Mouse (Mus musculus) myocyte (in vitro differentiated cells): ENCODE measurements around the gene Plek. TPM values are rescaled to one million over a fixed set of nuclear protein-coding genes. Genes with fewer than 3 reads are reported as not detected.
A peak's percentile ranks its signal among the peaks of the same experiment; 100 is the strongest.

Source experiments
- H3K27me3 ChIP-seq: one replicate; pipeline ENCODE4 v1.6.1; 2011; ENCODE audit not compliant: control insufficient read depth, insufficient read depth, insufficient read length
- H3K36me3 ChIP-seq: one replicate; pipeline ENCODE4 v1.6.1; 2011; ENCODE audit not compliant: control insufficient read depth, insufficient read depth
- H3K4me2 ChIP-seq: one replicate; pipeline ENCODE4 v1.6.1; 2011; ENCODE audit warnings: low read depth, control low read depth
- H3K4me3 ChIP-seq: one replicate; pipeline ENCODE4 v1.5.1; 2011; ENCODE audit warnings: mild to moderate bottlenecking, control low read depth, moderate library complexity
- H3K79me2 ChIP-seq: one replicate; pipeline ENCODE4 v1.6.1; 2011; ENCODE audit not compliant: control insufficient read depth, insufficient read depth
- H3ac ChIP-seq: one replicate; pipeline ENCODE4 v1.6.1; 2011; ENCODE audit not compliant: control insufficient read depth, insufficient read length
- CEBPB ChIP-seq: IDR thresholded peaks from 2 replicates; pipeline ENCODE4 v1.6.1; 2011; ENCODE audit warnings: mild to moderate bottlenecking, moderate library complexity; ENCODE audit not compliant: poor library complexity, insufficient read depth, severe bottlenecking
- E2F4 ChIP-seq: IDR thresholded peaks from one replicate; pipeline ENCODE4 v1.6.1; 2011; ENCODE audit warnings: mild to moderate bottlenecking, control low read depth, moderate library complexity; ENCODE audit not compliant: insufficient read depth
- MAX ChIP-seq: IDR thresholded peaks from one replicate; pipeline ENCODE4 v1.6.1; 2011; ENCODE audit warnings: low read depth, mild to moderate bottlenecking, control low read depth
- MYOD1 ChIP-seq, 3 experiments: IDR thresholded peaks; one replicate each; pipeline ENCODE4 v1.6.1; 2011; ENCODE audit warnings: control low read depth in 2 of 3, low read depth in 2 of 3, mild to moderate bottlenecking in 2 of 3, moderate library complexity in 1 of 3; ENCODE audit not compliant: insufficient read length in 2 of 3, control insufficient read depth in 1 of 3
- MYOG ChIP-seq, 3 experiments: IDR thresholded peaks; one replicate each; pipeline ENCODE4 v1.6.1; 2011; ENCODE audit warnings: control low read depth in 2 of 3, low read depth in 2 of 3, mild to moderate bottlenecking in 2 of 3; ENCODE audit not compliant: insufficient read length in 2 of 3, control insufficient read depth in 1 of 3, insufficient read depth in 1 of 3
- POLR2A ChIP-seq: IDR thresholded peaks from one replicate; pipeline ENCODE4 v1.6.1; 2011; ENCODE audit warnings: low read depth, mild to moderate bottlenecking, control low read depth, moderate library complexity; ENCODE audit not compliant: insufficient read length
- POLR2AphosphoS2 ChIP-seq: IDR thresholded peaks from one replicate; pipeline ENCODE4 v1.6.1; 2011; ENCODE audit warnings: low read depth, control low read depth; ENCODE audit not compliant: insufficient read length
- REST ChIP-seq: IDR thresholded peaks from one replicate; pipeline ENCODE4 v1.6.1; 2011; ENCODE audit warnings: mild to moderate bottlenecking, control low read depth, moderate library complexity; ENCODE audit not compliant: insufficient read depth, insufficient read length
- SRF ChIP-seq: IDR thresholded peaks from one replicate; pipeline ENCODE4 v1.6.1; 2011; ENCODE audit warnings: low read depth; ENCODE audit not compliant: control insufficient read depth, insufficient read length
- TCF12 ChIP-seq: IDR thresholded peaks from one replicate; pipeline ENCODE4 v1.6.1; 2011; ENCODE audit warnings: mild to moderate bottlenecking, control low read depth; ENCODE audit not compliant: poor library complexity, insufficient read depth, severe bottlenecking
- TCF3 ChIP-seq: IDR thresholded peaks from one replicate; pipeline ENCODE4 v1.6.1; 2011; ENCODE audit warnings: low read depth, control low read depth; ENCODE audit not compliant: insufficient read length
- USF1 ChIP-seq: IDR thresholded peaks from one replicate; pipeline ENCODE4 v1.6.1; 2011; ENCODE audit warnings: low read depth, mild to moderate bottlenecking, control low read depth, moderate library complexity
- polyA plus RNA-seq: library from polyadenylated mRNA; unstranded; fragments of >200 nt; fragmentation: generic; extraction: Trizol; gene quantifications from one replicate; pipeline ENCODE4 v1.2.1, GENCODE M21; 2012; ENCODE audit warnings: missing spikeins

The Plek gene
- polyA plus RNA-seq, 1 experiment = 0.96 TPM

- Histone ChIP-seq H3ac (peak overlapping the region; percentile 74), H3K27me3 (no peaks in the 10 kb centered on the region), H3K4me3 (peak overlapping the region; percentile 54), H3K79me2 (no peaks in the 10 kb centered on the region), H3K4me2 (peak overlapping the region; percentile 66), H3K36me3 (no peaks in the 10 kb centered on the region)
- TF ChIP-seq USF1 (no peak), REST (no peak), E2F4 (no peak), MAX (no peak), MYOD1 (IDR thresholded peaks at IDR 0.05; ENCODE audit: control insufficient read depth in 1 of 3, insufficient read length in 2 of 3, low read depth in 2 of 3) (no peak), CEBPB (no peak), POLR2AphosphoS2 (no peak), SRF (no peak), MYOG (IDR thresholded peaks at IDR 0.05; ENCODE audit: control insufficient read depth in 1 of 3, insufficient read depth in 1 of 3, insufficient read length in 2 of 3, low read depth in 2 of 3) (no peak), TCF12 (no peak), POLR2A (no peak), TCF3 (no peak)
Observed at GRCm38 (mm10) chr11:16951761-16952010, 100.5 kb downstream of the Plek start.

GRCm38 (mm10) chr11:16950976-16951760 is 101.0 kb downstream of the Plek start, which contains the start of gene Fbxo48:
Fbxo48 (plus strand) TSS chr11:16951375.
- TF ChIP-seq MYOD1 (IDR thresholded peaks at IDR 0.05; ENCODE audit: control insufficient read depth in 1 of 3, insufficient read length in 2 of 3, low read depth in 2 of 3) = no peak
- peak; percentile 90 for TF ChIP-seq E2F4
- TF ChIP-seq SRF = peak; percentile 55
- TF ChIP-seq POLR2A = peak; percentile 90
- TF ChIP-seq CEBPB = 0 out of 2 replicates have a peak, but pooled peaks have one; percentile 16
- TF ChIP-seq POLR2AphosphoS2 = peak; percentile 90
- H3ac ChIP-seq = peak within 1 kb of the TSS; percentile 74
- H3K36me3 ChIP-seq = no peaks in the 10 kb centered on the region
- no peaks in the 10 kb centered on the region for H3K27me3 ChIP-seq
- no peaks in the 10 kb centered on the region for H3K79me2 ChIP-seq
- H3K4me3 ChIP-seq = peak within 1 kb of the TSS; percentile 54
- peak within 1 kb of the TSS; percentile 73 for H3K4me2 ChIP-seq

DNA sequence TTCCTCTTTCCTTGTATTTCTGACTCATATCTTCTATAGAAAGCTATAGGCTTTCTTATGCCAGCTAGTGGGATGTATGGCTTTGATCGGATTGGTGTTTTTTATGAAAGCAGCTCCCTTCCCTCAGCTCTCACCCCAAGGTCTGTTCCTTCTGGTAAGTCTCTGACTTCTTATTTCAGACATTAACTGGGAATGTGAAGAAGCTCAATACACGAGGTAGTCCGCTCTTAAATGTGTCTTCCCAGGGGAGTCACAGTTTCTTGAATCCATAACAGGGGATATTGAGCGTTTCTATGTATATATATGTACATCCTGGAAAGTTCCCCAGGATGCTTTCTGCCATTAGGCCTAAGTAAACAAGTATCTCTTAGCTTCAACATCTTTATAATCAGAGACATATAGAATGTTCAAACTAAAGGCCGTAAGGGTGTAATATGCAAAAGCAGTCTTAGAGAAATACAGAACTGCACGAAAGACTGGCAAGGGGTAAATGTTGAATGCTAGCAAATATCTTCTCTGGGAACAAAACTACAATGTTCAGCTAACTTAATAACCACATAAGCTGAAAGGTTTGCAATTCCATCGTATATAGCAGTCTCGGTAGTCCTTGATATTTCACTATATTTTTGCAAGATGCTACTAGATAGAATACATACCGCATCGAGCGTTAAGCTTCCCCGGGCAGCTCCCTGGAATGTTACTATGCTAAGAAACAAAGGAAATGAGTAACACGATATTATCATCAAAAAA is 101.8 kb downstream of the Plek start:
- Histone ChIP-seq H3K4me3 (peak overlapping the region; percentile 54), H3K36me3 (no peaks in the 10 kb centered on the region), H3K4me2 (peak overlapping the region; percentile 73), H3ac (peak overlapping the region; percentile 74), H3K27me3 (no peaks in the 10 kb centered on the region), H3K79me2 (no peaks in the 10 kb centered on the region)
- TF ChIP-seq E2F4 = no peak
- TF ChIP-seq POLR2A = no peak
- no peak for TF ChIP-seq USF1
- no peak for TF ChIP-seq POLR2AphosphoS2
- no peak for TF ChIP-seq MYOD1 (IDR thresholded peaks at IDR 0.05; ENCODE audit: control insufficient read depth in 1 of 3, insufficient read length in 2 of 3, low read depth in 2 of 3)
- no peak for TF ChIP-seq REST
- TF ChIP-seq TCF12 = no peak
- TF ChIP-seq MAX = no peak
- no peak for TF ChIP-seq SRF
- TF ChIP-seq MYOG (IDR thresholded peaks at IDR 0.05; ENCODE audit: control insufficient read depth in 1 of 3, insufficient read depth in 1 of 3, insufficient read length in 2 of 3, low read depth in 2 of 3) = no peak
- no peak for TF ChIP-seq CEBPB
- no peak for TF ChIP-seq TCF3

DNA sequence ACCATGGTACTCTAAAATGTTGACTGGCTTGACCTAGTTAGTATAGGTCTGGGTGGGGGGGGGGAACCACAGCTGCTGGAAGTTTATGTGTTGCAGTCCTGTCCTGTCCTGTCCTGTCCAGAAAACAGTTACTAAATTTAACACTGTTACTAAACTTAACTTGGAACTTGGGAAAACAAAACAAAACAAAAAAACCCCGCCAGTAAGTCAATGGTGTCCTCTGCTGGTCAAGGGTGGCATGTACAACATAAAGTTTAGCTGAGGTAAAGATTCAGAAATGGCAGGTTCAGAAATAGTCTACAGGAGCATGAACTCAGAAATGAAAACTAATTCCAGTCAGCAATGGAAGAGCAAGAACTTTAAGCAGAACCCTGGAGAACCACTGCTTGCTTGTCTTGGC is 103.4 kb downstream of the Plek start:
- Histone ChIP-seq H3K4me3 (no peak overlapping the region), H3K79me2 (no peaks in the 10 kb centered on the region), H3K27me3 (no peaks in the 10 kb centered on the region), H3ac (no peak overlapping the region), H3K36me3 (no peaks in the 10 kb centered on the region), H3K4me2 (peak overlapping the region; percentile 37)
- TF ChIP-seq REST (no peak), POLR2AphosphoS2 (no peak), SRF (no peak)

GRCm38 (mm10) chr11:16943016-16943415 is 109.2 kb downstream of the Plek start:
- Histone ChIP-seq H3K36me3 (no peaks in the 10 kb centered on the region), H3K4me2 (no peak overlapping the region), H3K4me3 (no peak overlapping the region), H3K27me3 (no peaks in the 10 kb centered on the region), H3K79me2 (no peaks in the 10 kb centered on the region), H3ac (no peak overlapping the region)
- TF ChIP-seq REST (no peak), MYOD1 (IDR thresholded peaks at IDR 0.05; ENCODE audit: control insufficient read depth in 1 of 3, insufficient read length in 2 of 3, low read depth in 2 of 3) (no peak), TCF12 (no peak), SRF (no peak), MYOG (IDR thresholded peaks at IDR 0.05; ENCODE audit: control insufficient read depth in 1 of 3, insufficient read depth in 1 of 3, insufficient read length in 2 of 3, low read depth in 2 of 3) (no peak), MAX (no peak)
